Mouse (Mus musculus) retina, embryonic 14.5 days (tissue): ENCODE data around the gene Gm21704.
"Not testable (repeated sequence)": the region's sequence is repeated elsewhere in the genome, so short reads cannot be mapped to it uniquely, and the experiment has no call there.

Experiments used
- DNase-seq: peaks from one replicate; pipeline ENCODE4 v3.0.0-alpha.2; 2015; ENCODE audit warnings: low spot score

Gm21704 gene

DNA sequence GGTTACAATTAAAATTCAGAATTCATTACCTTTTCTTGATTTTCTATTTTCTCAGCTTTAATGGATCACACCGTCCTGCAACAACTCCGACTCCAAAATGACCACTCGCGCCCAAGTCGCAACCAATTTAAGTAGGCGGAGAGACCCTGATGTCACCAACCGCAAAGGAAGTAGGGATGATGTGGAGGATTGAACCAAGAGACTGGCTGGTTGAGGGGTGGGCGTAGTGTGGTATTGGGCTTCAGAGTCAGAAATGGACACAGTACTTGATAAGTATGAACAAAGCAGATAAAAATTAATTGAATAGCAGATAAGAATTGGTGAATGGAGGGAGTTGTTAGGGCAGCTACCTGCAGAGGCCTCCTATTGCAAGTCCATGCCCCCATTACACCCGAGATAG, at the start of gene Gm21704, which contains the start of gene Gm21708:
Gm21704 (minus strand) TSS at position 101 of the 400 bp plus-strand sequence.
Gm21708 (minus strand) TSS at position 101 of the 400 bp plus-strand sequence.
- not testable (repeated sequence) for DNase-seq

- not testable (repeated sequence) for DNase-seq
Observed at GRCm38 (mm10) chrY:3345229-3345628, 64.7 kb downstream of the Gm21704 start, which contains the start of gene Gm21693. Gene Gm21693 (minus strand): TSS chrY:3345329.

DNA sequence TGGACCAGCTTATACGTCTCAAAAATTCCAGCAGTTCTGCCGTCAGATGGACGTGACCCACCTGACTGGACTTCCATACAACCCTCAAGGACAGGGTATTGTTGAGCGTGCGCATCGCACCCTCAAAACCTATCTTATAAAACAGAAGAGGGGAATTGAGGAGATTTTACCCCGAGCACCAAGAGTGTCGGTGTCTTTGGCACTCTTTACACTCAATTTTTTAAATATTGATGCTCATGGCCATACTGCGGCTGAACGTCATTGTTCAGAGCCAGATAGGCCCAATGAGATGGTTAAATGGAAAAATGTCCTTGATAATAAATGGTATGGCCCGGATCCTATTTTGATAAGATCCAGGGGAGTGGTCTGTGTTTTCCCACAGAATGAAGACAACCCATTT, 69.3 kb downstream of the Gm21704 start:
- DNase-seq: not testable (repeated sequence)
